Mouse (Mus musculus) heart, adult 10 weeks (tissue): ENCODE results near the gene Mettl2. TPM values are rescaled to one million over a fixed set of nuclear protein-coding genes. Genes with fewer than 3 reads are reported as not detected.

Experiments used
- polyA plus RNA-seq: library from polyadenylated mRNA; stranded (reverse); fragments of 350-450 nt; fragmentation: Illumina TruSeq; extraction: RNeasy Lipid Tissue Mini Kit (QIAGEN cat#74804); gene quantifications from one replicate; pipeline ENCODE4 v1.2.3, GENCODE M21; 2014; ENCODE audit warnings: low read depth, low replicate concordance

Gene Mettl2
- polyA plus RNA-seq, result 12.8 TPM

GRCm38 (mm10) chr11:105125735-105126519 is at the start of gene Mettl2:
TSS of gene Mettl2 (plus strand) at chr11:105126425.

GRCm38 (mm10) chr11:105146593-105146992 is 20.4 kb downstream of the Mettl2 start, which contains the start of gene Gm10842:
TSS of gene Gm10842 (plus strand) at chr11:105146893.

GRCm38 (mm10) chr11:105178516-105178915 is 52.3 kb downstream of the Mettl2 start, which contains the start of gene Tlk2:
TSS of gene Tlk2 (plus strand) at chr11:105178807.

Other genes with a start within 250 kb of the Mettl2 start
- not detected for gene Efcab3, start 62.8 kb upstream of the Mettl2 start, polyA plus RNA-seq
- not detected for gene Gm10842, start 20.5 kb downstream of the Mettl2 start, polyA plus RNA-seq
- gene Tlk2, start 52.4 kb downstream of the Mettl2 start, polyA plus RNA-seq, result 30.5 TPM
- gene Mrc2, start 166.2 kb downstream of the Mettl2 start, polyA plus RNA-seq, result 10.8 TPM